Mouse (Mus musculus): ENCODE results near the gene Mamstr. TPM values are rescaled to one million over a fixed set of nuclear protein-coding genes. Genes with fewer than 3 reads are reported as not detected.

Gene Mamstr
- polyA plus RNA-seq (2014; fragmentation: Nextera tagmentation; extraction: Ambion mirVana): 2.8 and 5.1 TPM in 2 replicates

GRCm38 (mm10) chr7:45639561-45640027, at the start of gene Mamstr:
Mamstr (plus strand) TSS chr7:45639977.
- Histone ChIP-seq H3K4me1 (ENCODE audit: control insufficient read depth, insufficient read depth, low read length) (peaks cover 15% of the 10 kb centered on the region), H3K27ac (replicated peaks; ENCODE audit: low read depth, low read length) (no peak within 1 kb of the TSS), H3K9me3 (ENCODE audit: control insufficient read depth, low read length) (no peaks in the 10 kb centered on the region), H3K4me2 (ENCODE audit: low read depth, severe bottlenecking) (no peak within 1 kb of the TSS), H3K4me3 (ENCODE audit: low read depth, low read length) (no peak within 1 kb of the TSS), H3K36me3 (ENCODE audit: control insufficient read depth, insufficient read depth, low read length) (0 out of 2 replicates have a peak, but pooled peaks cover 2% of the 10 kb centered on the region), H3K27me3 (ENCODE audit: control insufficient read depth, insufficient read depth, low read length) (no peaks in the 10 kb centered on the region), H3K9ac (ENCODE audit: low read length) (no peak within 1 kb of the TSS)
- DNase-seq (ENCODE audit: low spot score) (no peak), ATAC-seq (ENCODE audit: insufficient number of reproducible peaks, low FRiP score, low TSS enrichment, low read depth) (no peak)
- 22% methylated on average over 19 of the region's 19 CpGs for WGBS

DNA sequence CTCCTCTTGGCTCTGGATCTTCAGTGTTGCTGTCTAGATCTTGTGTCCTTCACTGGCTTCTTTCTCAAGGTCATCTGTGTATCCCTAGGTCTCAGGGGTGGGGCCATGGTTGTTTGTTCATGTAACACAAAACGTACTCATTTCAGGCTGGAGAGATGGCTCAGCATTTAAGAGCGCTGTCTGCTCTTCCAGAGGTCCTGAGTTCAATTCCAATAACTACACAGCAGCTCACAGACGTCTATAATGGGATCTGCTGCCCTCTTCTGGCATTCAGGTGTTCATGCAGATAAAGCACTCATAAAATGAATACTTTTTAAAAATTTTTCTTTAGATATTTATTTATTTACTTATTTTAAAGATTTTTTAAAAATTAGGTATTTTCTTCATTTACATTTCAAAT, 48.9 kb upstream of the Mamstr start:
- Histone ChIP-seq H3K4me2 (ENCODE audit: low read depth, severe bottlenecking) (no peak overlapping the region), H3K4me1 (ENCODE audit: control insufficient read depth, insufficient read depth, low read length) (no peaks in the 10 kb centered on the region), H3K27ac (replicated peaks; ENCODE audit: low read depth, low read length) (no peak overlapping the region), H3K27me3 (ENCODE audit: control insufficient read depth, insufficient read depth, low read length) (no peaks in the 10 kb centered on the region), H3K9ac (ENCODE audit: low read length) (no peak overlapping the region), H3K36me3 (ENCODE audit: control insufficient read depth, insufficient read depth, low read length) (peaks cover 6% of the 10 kb centered on the region), H3K9me3 (ENCODE audit: control insufficient read depth, low read length) (no peaks in the 10 kb centered on the region), H3K4me3 (ENCODE audit: low read depth, low read length) (no peak overlapping the region)
- DNase-seq (ENCODE audit: low spot score) (no peak), ATAC-seq (ENCODE audit: insufficient number of reproducible peaks, low FRiP score, low TSS enrichment, low read depth) (no peak)
- WGBS: 69% methylated on average over 3 of the region's 3 CpGs

DNA sequence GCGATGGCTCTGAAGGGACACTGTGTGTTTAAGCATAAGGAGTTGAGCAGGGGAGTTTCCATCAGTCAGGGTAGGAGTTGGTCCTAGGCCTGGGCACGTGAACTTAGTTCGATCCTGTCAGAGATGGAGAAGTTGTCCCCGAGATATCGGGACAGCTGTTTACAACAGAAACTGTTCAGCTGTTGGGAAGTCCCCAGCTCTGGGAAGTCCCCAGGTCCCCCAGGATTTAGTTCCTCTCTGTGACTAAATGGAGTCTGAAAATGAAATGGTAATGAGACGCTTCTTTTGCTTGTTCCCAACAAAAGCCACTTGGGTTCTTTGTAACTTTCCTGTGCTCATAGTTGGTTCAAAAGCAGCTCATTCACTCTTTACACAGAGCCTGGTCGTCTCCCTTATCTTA, 47.9 kb upstream of the Mamstr start:
- H3K36me3 ChIP-seq (ENCODE audit: control insufficient read depth, insufficient read depth, low read length): peaks cover 3% of the 10 kb centered on the region; the same call in 1 of the 2 replicates
- no peaks in the 10 kb centered on the region for H3K27me3 ChIP-seq (ENCODE audit: control insufficient read depth, insufficient read depth, low read length)
- H3K4me2 ChIP-seq (ENCODE audit: low read depth, severe bottlenecking): no peak overlapping the region
- ATAC-seq (ENCODE audit: insufficient number of reproducible peaks, low FRiP score, low TSS enrichment, low read depth): no peak
- H3K4me1 ChIP-seq (ENCODE audit: control insufficient read depth, insufficient read depth, low read length): no peaks in the 10 kb centered on the region
- H3K9me3 ChIP-seq (ENCODE audit: control insufficient read depth, low read length): no peaks in the 10 kb centered on the region
- H3K9ac ChIP-seq (ENCODE audit: low read length): no peak overlapping the region
- WGBS: 79% methylated on average over 7 of the region's 7 CpGs
- no peak for DNase-seq (ENCODE audit: low spot score)
- no peak overlapping the region for H3K4me3 ChIP-seq (ENCODE audit: low read depth, low read length)
- H3K27ac ChIP-seq (replicated peaks; ENCODE audit: low read depth, low read length): no peak overlapping the region

DNA sequence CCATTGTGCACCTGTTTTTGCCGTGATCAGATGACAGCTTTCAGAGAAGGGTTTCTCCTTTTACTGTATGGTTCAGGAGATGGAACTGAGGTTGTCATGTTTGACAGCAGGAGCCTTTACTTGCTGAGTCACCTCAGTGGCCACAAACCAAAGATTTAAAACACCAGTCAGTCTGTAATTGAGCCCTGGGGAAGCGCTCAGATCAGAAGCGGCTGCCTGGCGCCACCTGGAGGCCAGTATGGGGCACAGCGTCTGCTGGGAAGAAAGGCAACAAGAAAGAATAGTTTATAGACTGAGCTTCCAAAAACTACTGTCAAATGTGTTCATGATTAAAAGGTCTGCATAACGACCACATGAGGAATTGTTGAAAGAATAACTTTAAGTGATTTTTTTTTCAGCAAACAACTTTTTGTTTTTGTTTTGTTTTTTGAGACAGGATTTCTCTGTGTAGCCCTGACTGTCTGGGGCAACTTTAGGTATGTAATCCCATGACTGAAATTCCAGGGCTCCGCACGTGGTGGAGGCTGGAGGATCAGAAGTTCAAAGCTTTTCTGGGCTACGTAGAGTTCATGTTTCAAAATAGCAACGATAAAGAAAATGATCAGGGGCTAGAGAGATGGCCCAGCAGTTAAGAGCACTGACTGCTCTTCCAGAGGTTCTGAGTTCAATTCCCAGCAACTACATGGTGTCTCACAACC, 46.5 kb upstream of the Mamstr start:
- Histone ChIP-seq H3K27ac (replicated peaks; ENCODE audit: low read depth, low read length) (no peak overlapping the region), H3K4me2 (ENCODE audit: low read depth, severe bottlenecking) (no peak overlapping the region), H3K4me1 (ENCODE audit: control insufficient read depth, insufficient read depth, low read length) (no peaks in the 10 kb centered on the region), H3K27me3 (ENCODE audit: control insufficient read depth, insufficient read depth, low read length) (no peaks in the 10 kb centered on the region), H3K9ac (ENCODE audit: low read length) (no peak overlapping the region), H3K9me3 (ENCODE audit: control insufficient read depth, low read length) (no peaks in the 10 kb centered on the region), H3K4me3 (ENCODE audit: low read depth, low read length) (no peak overlapping the region), H3K36me3 (ENCODE audit: control insufficient read depth, insufficient read depth, low read length) (no peaks in the 10 kb centered on the region)
- peak; percentile 78 for DNase-seq (ENCODE audit: low spot score)
- 25% methylated on average over 10 of the region's 10 CpGs for WGBS
- ATAC-seq (ENCODE audit: insufficient number of reproducible peaks, low FRiP score, low TSS enrichment, low read depth): no peak

- Histone ChIP-seq H3K9ac (ENCODE audit: low read length) (no peak overlapping the region), H3K27ac (replicated peaks; ENCODE audit: low read depth, low read length) (no peak overlapping the region), H3K4me2 (ENCODE audit: low read depth, severe bottlenecking) (no peak overlapping the region), H3K9me3 (ENCODE audit: control insufficient read depth, low read length) (no peaks in the 10 kb centered on the region), H3K4me1 (ENCODE audit: control insufficient read depth, insufficient read depth, low read length) (no peaks in the 10 kb centered on the region), H3K4me3 (ENCODE audit: low read depth, low read length) (no peak overlapping the region), H3K27me3 (ENCODE audit: control insufficient read depth, insufficient read depth, low read length) (no peaks in the 10 kb centered on the region), H3K36me3 (ENCODE audit: control insufficient read depth, insufficient read depth, low read length) (no peaks in the 10 kb centered on the region)
- WGBS: 80% methylated on average over 4 of the region's 4 CpGs
- ATAC-seq (ENCODE audit: insufficient number of reproducible peaks, low FRiP score, low TSS enrichment, low read depth): no peak
- DNase-seq (ENCODE audit: low spot score): no peak
These were observed 44.6 kb upstream of the Mamstr start for GRCm38 (mm10) chr7:45595176-45595575.

DNA sequence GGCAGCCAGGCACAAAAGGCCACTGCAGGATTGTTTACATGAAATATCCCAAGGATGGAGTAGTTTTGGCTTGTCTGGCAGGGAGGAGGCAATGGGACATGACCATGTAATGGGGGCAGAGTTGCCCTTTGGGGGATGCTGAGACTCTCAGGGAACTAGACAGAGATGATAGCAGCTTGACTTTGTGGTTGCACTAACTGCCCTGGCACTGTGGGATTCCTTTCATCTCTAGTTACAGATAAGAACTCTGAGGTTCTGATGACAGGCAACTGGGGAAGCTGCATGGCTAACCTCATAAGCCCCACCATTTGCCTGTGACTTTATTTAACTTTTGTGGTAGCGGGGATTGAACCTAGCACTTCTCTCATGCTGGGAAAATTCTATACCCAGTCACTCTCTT, 43.7 kb upstream of the Mamstr start:
- H3K4me2 ChIP-seq (ENCODE audit: low read depth, severe bottlenecking): no peak overlapping the region
- H3K36me3 ChIP-seq (ENCODE audit: control insufficient read depth, insufficient read depth, low read length): no peaks in the 10 kb centered on the region
- no peak for DNase-seq (ENCODE audit: low spot score)
- no peak overlapping the region for H3K4me3 ChIP-seq (ENCODE audit: low read depth, low read length)
- H3K27ac ChIP-seq (replicated peaks; ENCODE audit: low read depth, low read length): no peak overlapping the region
- no peaks in the 10 kb centered on the region for H3K9me3 ChIP-seq (ENCODE audit: control insufficient read depth, low read length)
- no peaks in the 10 kb centered on the region for H3K27me3 ChIP-seq (ENCODE audit: control insufficient read depth, insufficient read depth, low read length)
- ATAC-seq (ENCODE audit: insufficient number of reproducible peaks, low FRiP score, low TSS enrichment, low read depth): no peak
- no peak overlapping the region for H3K9ac ChIP-seq (ENCODE audit: low read length)
- WGBS: 81% methylated on average over 1 of the region's 1 CpGs
- no peaks in the 10 kb centered on the region for H3K4me1 ChIP-seq (ENCODE audit: control insufficient read depth, insufficient read depth, low read length)

DNA sequence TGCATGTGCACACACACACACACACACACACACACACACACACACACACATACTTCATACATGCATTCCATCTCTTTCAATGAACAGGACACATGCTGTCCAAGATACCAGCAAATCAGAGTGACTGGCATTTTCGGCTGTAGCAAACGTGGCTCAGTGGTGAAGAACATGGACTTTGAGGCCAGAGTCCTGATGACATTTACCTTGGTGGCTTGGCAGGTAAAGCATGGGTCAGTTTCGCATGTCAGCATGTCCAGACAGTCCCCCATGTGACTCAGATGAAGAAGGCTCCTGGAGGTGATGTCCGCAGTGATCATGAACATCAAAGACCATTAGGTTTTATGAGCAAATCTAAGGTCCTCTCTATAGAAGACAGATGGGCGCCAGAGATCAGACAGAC, 42.8 kb upstream of the Mamstr start:
- no peaks in the 10 kb centered on the region for H3K36me3 ChIP-seq (ENCODE audit: control insufficient read depth, insufficient read depth, low read length)
- no peaks in the 10 kb centered on the region for H3K4me1 ChIP-seq (ENCODE audit: control insufficient read depth, insufficient read depth, low read length)
- no peak for DNase-seq (ENCODE audit: low spot score)
- H3K27me3 ChIP-seq (ENCODE audit: control insufficient read depth, insufficient read depth, low read length): no peaks in the 10 kb centered on the region
- no peak for ATAC-seq (ENCODE audit: insufficient number of reproducible peaks, low FRiP score, low TSS enrichment, low read depth)
- H3K9ac ChIP-seq (ENCODE audit: low read length): no peak overlapping the region
- H3K4me3 ChIP-seq (ENCODE audit: low read depth, low read length): no peak overlapping the region
- H3K27ac ChIP-seq (replicated peaks; ENCODE audit: low read depth, low read length): no peak overlapping the region
- H3K9me3 ChIP-seq (ENCODE audit: control insufficient read depth, low read length): no peaks in the 10 kb centered on the region
- H3K4me2 ChIP-seq (ENCODE audit: low read depth, severe bottlenecking): no peak overlapping the region
- WGBS: 85% methylated on average over 5 of the region's 5 CpGs

- Histone ChIP-seq H3K9me3 (ENCODE audit: control insufficient read depth, low read length) (no peaks in the 10 kb centered on the region), H3K36me3 (ENCODE audit: control insufficient read depth, insufficient read depth, low read length) (no peaks in the 10 kb centered on the region), H3K4me2 (ENCODE audit: low read depth, severe bottlenecking) (no peak overlapping the region), H3K9ac (ENCODE audit: low read length) (no peak overlapping the region), H3K4me3 (ENCODE audit: low read depth, low read length) (no peak overlapping the region), H3K4me1 (ENCODE audit: control insufficient read depth, insufficient read depth, low read length) (no peaks in the 10 kb centered on the region), H3K27ac (replicated peaks; ENCODE audit: low read depth, low read length) (no peak overlapping the region), H3K27me3 (ENCODE audit: control insufficient read depth, insufficient read depth, low read length) (no peaks in the 10 kb centered on the region)
- WGBS: 92% methylated on average over 6 of the region's 6 CpGs
- no peak for DNase-seq (ENCODE audit: low spot score)
- no peak for ATAC-seq (ENCODE audit: insufficient number of reproducible peaks, low FRiP score, low TSS enrichment, low read depth)
These were observed 42.2 kb upstream of the Mamstr start for GRCm38 (mm10) chr7:45597527-45597926.
